Mouse (Mus musculus): Measurements from ENCODE around the gene Dhx58. TPM values are rescaled to one million over a fixed set of nuclear protein-coding genes. Genes with fewer than 3 reads are reported as not detected.
A peak's percentile ranks its signal among the peaks of the same experiment; 100 is the strongest.
"Not testable (repeated sequence)": the region's sequence is repeated elsewhere in the genome, so short reads cannot be mapped to it uniquely, and the experiment has no call there.

The Dhx58 gene
- total RNA-seq, 2 experiments from 2014 or later = 33.1 to 33.4 TPM

- peak in 1 of 2 experiments; percentile 61 for DNase-seq (ENCODE audit: low spot score in 2 of 2)
These were observed 1.8 kb downstream of the Dhx58 start for GRCm38 (mm10) chr11:100702081-100702851.

GRCm38 (mm10) chr11:100701301-100701700 is 2.8 kb downstream of the Dhx58 start:
- DNase-seq (ENCODE audit: low spot score in 2 of 2) = peak; percentile 73 to 75

- DNase-seq (ENCODE audit: low spot score in 2 of 2) = no peak
These were observed 3.4 kb downstream of the Dhx58 start for GRCm38 (mm10) chr11:100700710-100701109.

GRCm38 (mm10) chr11:100697921-100698320 is 6.2 kb downstream of the Dhx58 start:
- DNase-seq (ENCODE audit: low spot score in 2 of 2) = peak in 1 of 2 experiments; percentile 42

GRCm38 (mm10) chr11:100694926-100695325 is 9.1 kb downstream of the Dhx58 start:
- DNase-seq (ENCODE audit: low spot score in 2 of 2) = peak; percentile 88

- DNase-seq (ENCODE audit: low spot score in 2 of 2) = no peak
These were observed 10.9 kb downstream of the Dhx58 start for GRCm38 (mm10) chr11:100693154-100693553.

GRCm38 (mm10) chr11:100692164-100692616 is 11.9 kb downstream of the Dhx58 start, which contains the start of gene Zfp385c:
Zfp385c (minus strand) TSS chr11:100692455.
- no peak for DNase-seq (ENCODE audit: low spot score in 2 of 2)

GRCm38 (mm10) chr11:100690389-100690788 is 13.7 kb downstream of the Dhx58 start:
- no peak for DNase-seq (ENCODE audit: low spot score in 2 of 2)

GRCm38 (mm10) chr11:100688443-100688842 is 15.6 kb downstream of the Dhx58 start:
- DNase-seq (ENCODE audit: low spot score in 2 of 2) = no peak

- no peak for DNase-seq (ENCODE audit: low spot score in 2 of 2)
These were observed 16.8 kb downstream of the Dhx58 start for GRCm38 (mm10) chr11:100687265-100687664.

- DNase-seq (ENCODE audit: low spot score in 2 of 2) = no peak
These were observed 18.7 kb downstream of the Dhx58 start for GRCm38 (mm10) chr11:100685371-100685770.

- DNase-seq (ENCODE audit: low spot score in 2 of 2) = no peak
These were observed 20.0 kb downstream of the Dhx58 start for GRCm38 (mm10) chr11:100684084-100684483.

GRCm38 (mm10) chr11:100682526-100682925 is 21.5 kb downstream of the Dhx58 start:
- DNase-seq (ENCODE audit: low spot score in 2 of 2) = no peak

- no peak for DNase-seq (ENCODE audit: low spot score in 2 of 2)
These were observed 22.2 kb downstream of the Dhx58 start for GRCm38 (mm10) chr11:100681826-100682225.

- DNase-seq (ENCODE audit: low spot score in 2 of 2) = no peak
These were observed 26.3 kb downstream of the Dhx58 start for GRCm38 (mm10) chr11:100677810-100678209.

- peak; percentile 45 to 49 for DNase-seq (ENCODE audit: low spot score in 2 of 2)
These were observed 30.9 kb downstream of the Dhx58 start for GRCm38 (mm10) chr11:100673169-100673568.

GRCm38 (mm10) chr11:100671956-100672355 is 32.1 kb downstream of the Dhx58 start:
- DNase-seq (ENCODE audit: low spot score in 2 of 2) = no peak

- DNase-seq (ENCODE audit: low spot score in 2 of 2) = no peak
These were observed 33.0 kb downstream of the Dhx58 start for GRCm38 (mm10) chr11:100671049-100671448.

- no peak for DNase-seq (ENCODE audit: low spot score in 2 of 2)
These were observed 44.3 kb downstream of the Dhx58 start for GRCm38 (mm10) chr11:100659806-100660205.

GRCm38 (mm10) chr11:100656458-100656857 is 47.6 kb downstream of the Dhx58 start:
- DNase-seq (ENCODE audit: low spot score in 2 of 2) = no peak

- DNase-seq (ENCODE audit: low spot score in 2 of 2) = not testable (repeated sequence)
These were observed 48.5 kb downstream of the Dhx58 start for GRCm38 (mm10) chr11:100655589-100655988.

- peak in 1 of 2 experiments; percentile 59 for DNase-seq (ENCODE audit: low spot score in 2 of 2)
These were observed 52.3 kb downstream of the Dhx58 start for GRCm38 (mm10) chr11:100651748-100652147.

- DNase-seq (ENCODE audit: low spot score in 2 of 2) = no peak
These were observed 52.9 kb downstream of the Dhx58 start for GRCm38 (mm10) chr11:100651205-100651604.
